Mouse (Mus musculus) limb, embryonic 10.5 days (tissue): ENCODE data around the gene Ubac2. TPM values are rescaled to one million over a fixed set of nuclear protein-coding genes. Genes with fewer than 3 reads are reported as not detected.

ENCODE experiments used
- DNase-seq: peaks from one replicate; pipeline ENCODE4 v3.0.0-alpha.2; 2017; ENCODE audit warnings: low spot score
- H3K27ac ChIP-seq: fragments of 300-500 bp; sonication (generic); 2 replicates; pipeline ENCODE4 v1.5.1; 2016; ENCODE audit warnings: mild to moderate bottlenecking
- H3K27me3 ChIP-seq: fragments of 300-500 bp; sonication (generic); 2 replicates; pipeline ENCODE4 v1.6.1; 2016; ENCODE audit warnings: low read depth, mild to moderate bottlenecking; ENCODE audit not compliant: poor library complexity, severe bottlenecking
- H3K36me3 ChIP-seq: fragments of 300-500 bp; sonication (generic); 2 replicates; pipeline ENCODE4 v1.6.1; 2016; ENCODE audit warnings: mild to moderate bottlenecking, moderate library complexity
- H3K4me1 ChIP-seq: fragments of 300-500 bp; sonication (generic); 2 replicates; pipeline ENCODE4 v1.6.1; 2016
- H3K4me3 ChIP-seq: fragments of 300-500 bp; sonication (generic); 2 replicates; pipeline ENCODE4 v1.5.1; 2016; ENCODE audit warnings: mild to moderate bottlenecking, moderate library complexity
- H3K9me3 ChIP-seq: fragments of 300-500 bp; sonication (generic); replicated peaks from 2 replicates; pipeline ENCODE4 v1.6.1; 2016; ENCODE audit warnings: mild to moderate bottlenecking
- WGBS: fragments of 180-500 bp; shearing (Covaris S2); methylation state at CpG from one replicate; pipeline ENCODE4 v1.1.7; 2016; 5-methylcytosine and 5-hydroxymethylcytosine counted together
- polyA plus RNA-seq: library from polyadenylated mRNA; unstranded; fragments of >200 nt; fragmentation: Nextera tagmentation; extraction: Ambion mirVana; gene quantifications from 2 replicates; pipeline ENCODE4 v1.2.1, GENCODE M21; 2016

The Ubac2 gene
- polyA plus RNA-seq, 1 experiment from 2014 or later, result 73.4 TPM

- Histone ChIP-seq H3K4me3 (no peak overlapping the region), H3K4me1 (no peaks in the 10 kb centered on the region), H3K9me3 (no peaks in the 10 kb centered on the region), H3K27me3 (no peaks in the 10 kb centered on the region), H3K36me3 (0 out of 2 replicates have a peak, but pooled peaks cover 2% of the 10 kb centered on the region), H3K27ac (no peak overlapping the region)
- DNase-seq, result no peak
- 85% methylated on average over 8 of the region's 8 CpGs for WGBS
These were observed 104.9 kb downstream of the Ubac2 start for GRCm38 (mm10) chr14:121983009-121983933.

GRCm38 (mm10) chr14:121985477-121985876 lies 107.1 kb downstream of the Ubac2 start:
- Histone ChIP-seq H3K36me3 (0 out of 2 replicates have a peak, but pooled peaks cover 6% of the 10 kb centered on the region), H3K27me3 (no peaks in the 10 kb centered on the region), H3K4me1 (no peaks in the 10 kb centered on the region), H3K4me3 (no peak overlapping the region), H3K9me3 (no peaks in the 10 kb centered on the region), H3K27ac (no peak overlapping the region)
- DNase-seq, result no peak
- WGBS, result 87% methylated on average over 3 of the region's 3 CpGs

- H3K27me3 ChIP-seq, result no peaks in the 10 kb centered on the region
- H3K36me3 ChIP-seq, result 0 out of 2 replicates have a peak, but pooled peaks cover 8% of the 10 kb centered on the region
- no peak overlapping the region for H3K4me3 ChIP-seq
- WGBS, result 88% methylated on average over 6 of the region's 6 CpGs
- H3K4me1 ChIP-seq, result no peaks in the 10 kb centered on the region
- H3K9me3 ChIP-seq, result no peaks in the 10 kb centered on the region
- no peak overlapping the region for H3K27ac ChIP-seq
- DNase-seq, result no peak
These were observed 107.6 kb downstream of the Ubac2 start for GRCm38 (mm10) chr14:121986028-121986427.

- 0 out of 2 replicates have a peak, but pooled peaks cover 13% of the 10 kb centered on the region for H3K36me3 ChIP-seq
- no peaks in the 10 kb centered on the region for H3K27me3 ChIP-seq
- H3K4me1 ChIP-seq, result no peaks in the 10 kb centered on the region
- no peak overlapping the region for H3K27ac ChIP-seq
- DNase-seq, result no peak
- H3K4me3 ChIP-seq, result no peak overlapping the region
- no peaks in the 10 kb centered on the region for H3K9me3 ChIP-seq
- WGBS, result 89% methylated on average over 1 of the region's 1 CpGs
These were observed 108.9 kb downstream of the Ubac2 start for GRCm38 (mm10) chr14:121987287-121987686.

GRCm38 (mm10) chr14:121987691-121988090 lies 109.3 kb downstream of the Ubac2 start:
- no peak for DNase-seq
- no peak overlapping the region for H3K4me3 ChIP-seq
- H3K27ac ChIP-seq, result no peak overlapping the region
- H3K9me3 ChIP-seq, result no peaks in the 10 kb centered on the region
- 0 out of 2 replicates have a peak, but pooled peaks cover 13% of the 10 kb centered on the region for H3K36me3 ChIP-seq
- H3K27me3 ChIP-seq, result no peaks in the 10 kb centered on the region
- H3K4me1 ChIP-seq, result no peaks in the 10 kb centered on the region
- 84% methylated on average over 4 of the region's 4 CpGs for WGBS

- Histone ChIP-seq H3K27ac (no peak overlapping the region), H3K9me3 (no peaks in the 10 kb centered on the region), H3K4me1 (no peaks in the 10 kb centered on the region), H3K36me3 (peaks cover 17% of the 10 kb centered on the region), H3K27me3 (no peaks in the 10 kb centered on the region), H3K4me3 (no peak overlapping the region)
- no peak for DNase-seq
- 96% methylated on average over 3 of the region's 3 CpGs for WGBS
These were observed 110.9 kb downstream of the Ubac2 start for GRCm38 (mm10) chr14:121989331-121989730.

- Histone ChIP-seq H3K36me3 (peaks cover 21% of the 10 kb centered on the region), H3K4me1 (no peaks in the 10 kb centered on the region), H3K9me3 (no peaks in the 10 kb centered on the region), H3K4me3 (no peak overlapping the region), H3K27me3 (no peaks in the 10 kb centered on the region), H3K27ac (no peak overlapping the region)
- no peak for DNase-seq
- 96% methylated on average over 3 of the region's 3 CpGs for WGBS
These were observed 111.4 kb downstream of the Ubac2 start for GRCm38 (mm10) chr14:121989869-121990268.

- Histone ChIP-seq H3K27me3 (no peaks in the 10 kb centered on the region), H3K4me1 (no peaks in the 10 kb centered on the region), H3K4me3 (no peak overlapping the region), H3K9me3 (no peaks in the 10 kb centered on the region), H3K27ac (no peak overlapping the region), H3K36me3 (peaks cover 31% of the 10 kb centered on the region)
- DNase-seq, result no peak
- WGBS, result 93% methylated on average over 6 of the region's 6 CpGs
These were observed 112.5 kb downstream of the Ubac2 start for GRCm38 (mm10) chr14:121990897-121991296.

GRCm38 (mm10) chr14:121991921-121992320 lies 113.5 kb downstream of the Ubac2 start:
- Histone ChIP-seq H3K4me1 (no peaks in the 10 kb centered on the region), H3K27me3 (no peaks in the 10 kb centered on the region), H3K4me3 (no peak overlapping the region), H3K9me3 (no peaks in the 10 kb centered on the region), H3K27ac (peak overlapping the region; percentile 34; the same call in 1 of the 2 replicates), H3K36me3 (peaks cover 40% of the 10 kb centered on the region)
- no peak for DNase-seq

- Histone ChIP-seq H3K4me1 (no peaks in the 10 kb centered on the region), H3K27me3 (no peaks in the 10 kb centered on the region), H3K4me3 (no peak overlapping the region), H3K36me3 (peaks cover 44% of the 10 kb centered on the region), H3K27ac (peak overlapping the region; percentile 34; the same call in 1 of the 2 replicates), H3K9me3 (no peaks in the 10 kb centered on the region)
- 93% methylated on average over 13 of the region's 13 CpGs for WGBS
- no peak for DNase-seq
These were observed 114.2 kb downstream of the Ubac2 start for GRCm38 (mm10) chr14:121992395-121993280.

GRCm38 (mm10) chr14:121993616-121994015 lies 115.2 kb downstream of the Ubac2 start:
- 98% methylated on average over 4 of the region's 4 CpGs for WGBS
- no peak overlapping the region for H3K27ac ChIP-seq
- peaks cover 48% of the 10 kb centered on the region for H3K36me3 ChIP-seq
- H3K27me3 ChIP-seq, result no peaks in the 10 kb centered on the region
- no peaks in the 10 kb centered on the region for H3K9me3 ChIP-seq
- no peaks in the 10 kb centered on the region for H3K4me1 ChIP-seq
- DNase-seq, result no peak
- no peak overlapping the region for H3K4me3 ChIP-seq

GRCm38 (mm10) chr14:121994171-121994700 lies 115.8 kb downstream of the Ubac2 start:
- Histone ChIP-seq H3K4me3 (no peak overlapping the region), H3K4me1 (no peaks in the 10 kb centered on the region), H3K27ac (no peak overlapping the region), H3K36me3 (peaks cover 48% of the 10 kb centered on the region), H3K27me3 (no peaks in the 10 kb centered on the region), H3K9me3 (no peaks in the 10 kb centered on the region)
- WGBS, result 94% methylated on average over 17 of the region's 17 CpGs
- DNase-seq, result no peak
